Mouse (Mus musculus): ENCODE measurements around the gene Gstp1.

- no peak for TF ChIP-seq CTCF (IDR thresholded peaks at IDR 0.05; ENCODE audit: low read depth)
- TF ChIP-seq EP300 (IDR thresholded peaks at IDR 0.05; ENCODE audit: low read depth): no peak
These were observed 41.0 kb downstream of the Gstp1 start for GRCm38 (mm10) chr19:3996747-3997146.

Data from heart, postnatal 0 days (tissue).